Mouse (Mus musculus): ENCODE data around the gene Hoxb9.

Gene Hoxb9

GRCm38 (mm10) chr11:96313806-96314428 is 42.7 kb downstream of the Hoxb9 start:
- WGBS: 10% methylated on average over 12 of the region's 12 CpGs

GRCm38 (mm10) chr11:96314671-96315343 is 43.5 kb downstream of the Hoxb9 start:
- WGBS: 3% methylated on average over 34 of the region's 34 CpGs

GRCm38 (mm10) chr11:96315344-96315681 is 44.1 kb downstream of the Hoxb9 start:
- WGBS: 6% methylated on average over 5 of the region's 5 CpGs

DNA sequence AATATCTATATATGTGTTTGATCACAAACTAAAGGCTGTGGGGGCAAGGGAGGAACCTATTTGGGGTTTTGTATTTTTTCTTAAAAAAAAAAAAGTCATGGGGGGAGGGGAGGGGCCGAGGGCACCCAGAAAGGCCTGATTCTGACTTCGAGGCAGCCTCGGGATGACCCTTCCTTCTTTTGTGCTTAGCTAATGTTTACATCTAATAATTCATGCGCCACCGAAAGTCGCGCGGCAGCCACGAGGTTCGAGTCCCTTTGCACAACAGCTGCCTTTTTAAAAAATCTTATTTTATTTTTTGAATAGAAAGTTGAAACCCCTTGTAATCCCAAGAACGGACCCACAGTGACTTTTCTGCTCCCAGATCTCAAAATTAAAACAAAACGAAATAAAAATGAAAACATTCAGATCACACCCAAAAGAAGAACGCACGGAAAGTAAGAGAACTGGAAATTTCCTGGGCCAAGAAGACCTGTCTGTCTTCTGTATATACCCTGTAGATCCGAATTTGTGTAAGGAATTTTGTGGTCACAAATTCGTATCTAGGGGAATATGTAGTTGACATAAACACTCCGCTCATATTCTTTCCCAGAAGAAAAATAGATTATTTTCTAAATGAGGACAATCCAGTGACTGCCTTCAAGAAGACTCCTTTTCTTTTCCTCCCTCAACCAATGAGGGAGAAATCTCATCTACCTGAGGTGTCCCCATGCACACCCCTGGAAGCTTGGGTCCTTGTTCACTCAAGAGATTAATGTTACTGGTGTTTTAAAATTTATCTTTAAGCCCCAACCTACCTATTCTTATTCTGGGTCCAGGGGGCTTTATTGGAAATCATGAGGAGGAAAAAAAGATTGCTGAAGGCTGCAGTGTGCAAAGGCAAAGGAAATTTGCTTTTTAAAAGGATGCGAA is 45.7 kb downstream of the Hoxb9 start:
- 11% methylated on average over 18 of the region's 18 CpGs for WGBS

DNA sequence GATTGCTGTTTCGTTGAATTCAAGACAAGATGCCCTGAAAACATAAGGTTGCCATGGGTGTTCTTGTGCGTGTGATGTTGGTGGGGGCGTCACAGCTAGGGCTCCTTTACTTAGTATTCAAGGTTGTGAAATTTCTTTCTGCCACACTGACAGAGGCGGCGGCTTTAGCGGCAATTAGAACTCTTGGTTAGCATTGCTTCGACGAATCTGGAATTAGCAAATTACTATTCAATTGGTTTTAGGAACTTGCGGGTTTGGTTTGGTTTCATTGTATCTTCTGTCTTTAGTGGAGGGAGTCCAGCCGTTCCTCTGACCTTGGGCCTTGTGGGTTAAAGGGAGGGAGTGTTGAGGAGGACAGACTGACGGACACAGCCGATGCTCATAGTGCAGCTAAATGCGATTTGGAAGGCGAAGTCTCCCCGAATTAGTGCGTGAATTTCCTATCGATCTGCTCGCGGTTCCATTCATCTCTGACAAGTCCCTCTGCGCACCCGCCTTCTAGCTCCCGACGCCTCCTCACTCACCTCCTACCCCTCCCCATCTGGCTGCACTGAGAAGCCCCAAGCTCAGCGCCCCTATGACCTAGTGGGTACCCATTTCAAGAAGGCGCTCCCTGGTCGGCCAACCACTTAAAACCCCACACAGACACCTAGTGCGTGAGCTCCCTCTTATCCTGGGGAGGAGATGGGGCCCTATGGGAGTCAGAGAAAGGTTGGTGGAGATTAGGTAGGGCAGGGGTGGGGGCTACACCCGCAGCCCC is 46.5 kb downstream of the Hoxb9 start, which contains the start of gene Hoxb4:
Hoxb4 (plus strand) TSS at position 660 of the 760 bp plus-strand sequence.
- 5% methylated on average over 28 of the region's 28 CpGs for WGBS

GRCm38 (mm10) chr11:96318368-96319070 is 47.3 kb downstream of the Hoxb9 start:
- under 1% methylated on average over 41 of the region's 45 CpGs for WGBS

DNA sequence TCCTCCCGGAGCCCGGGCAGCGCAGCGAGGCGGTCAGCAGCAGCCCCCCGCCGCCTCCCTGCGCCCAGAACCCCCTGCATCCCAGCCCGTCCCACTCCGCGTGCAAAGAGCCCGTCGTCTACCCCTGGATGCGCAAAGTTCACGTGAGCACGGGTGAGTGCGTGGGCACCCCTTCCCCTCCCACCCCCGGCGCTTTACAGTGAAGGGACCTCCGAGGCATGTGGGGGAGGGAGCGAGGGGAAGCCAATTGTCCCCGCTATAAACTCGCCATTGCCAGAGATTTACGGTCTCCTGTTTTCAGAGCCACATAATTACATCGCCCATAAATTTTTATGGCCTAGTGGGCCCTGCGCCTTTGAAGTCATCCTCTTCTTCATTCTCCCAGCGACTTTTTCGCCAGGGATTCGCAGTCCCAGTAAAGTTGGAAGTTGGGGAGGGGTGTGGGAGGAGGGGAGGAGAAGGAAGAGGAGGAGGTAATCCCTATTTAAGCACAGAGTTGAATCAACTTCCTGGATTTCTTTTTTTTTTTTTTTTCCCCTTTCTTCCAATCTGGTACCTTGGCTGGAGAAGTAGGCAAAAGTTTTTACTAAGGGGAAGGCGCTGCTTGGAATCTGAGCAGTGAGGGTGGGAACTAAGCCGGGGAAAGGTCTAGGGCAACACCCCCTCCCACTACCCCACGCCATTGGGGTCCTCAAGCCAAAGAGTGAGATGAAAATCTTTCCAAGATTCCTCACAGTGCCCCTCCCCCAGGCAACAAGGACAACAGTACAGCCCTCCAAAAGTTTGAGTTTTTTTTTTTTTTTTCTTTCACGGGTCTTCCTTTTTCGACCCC is 48.0 kb downstream of the Hoxb9 start:
- 2% methylated on average over 34 of the region's 34 CpGs for WGBS

GRCm38 (mm10) chr11:96319910-96320309 is 48.7 kb downstream of the Hoxb9 start:
- 2% methylated on average over 29 of the region's 29 CpGs for WGBS

DNA sequence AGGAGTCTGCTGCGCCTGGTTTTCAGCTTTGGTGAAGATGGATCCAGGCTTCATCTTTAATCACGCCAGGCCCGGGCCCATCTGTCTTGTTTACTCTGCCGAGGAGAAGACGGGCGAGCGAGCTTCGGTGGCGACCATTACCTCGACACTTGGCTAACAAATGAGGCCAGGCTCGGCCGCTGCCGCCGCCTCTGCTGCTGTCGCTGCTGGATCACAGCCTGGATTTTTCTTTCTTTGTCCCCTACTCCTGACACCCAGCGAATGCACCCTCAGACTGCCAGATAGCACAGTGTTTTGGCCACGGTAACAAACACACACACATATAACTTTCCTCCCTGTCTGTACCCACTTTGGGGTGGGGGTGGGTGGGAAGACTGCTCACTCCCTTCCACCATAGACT is 49.4 kb downstream of the Hoxb9 start:
- WGBS: 6% methylated on average over 17 of the region's 17 CpGs

DNA sequence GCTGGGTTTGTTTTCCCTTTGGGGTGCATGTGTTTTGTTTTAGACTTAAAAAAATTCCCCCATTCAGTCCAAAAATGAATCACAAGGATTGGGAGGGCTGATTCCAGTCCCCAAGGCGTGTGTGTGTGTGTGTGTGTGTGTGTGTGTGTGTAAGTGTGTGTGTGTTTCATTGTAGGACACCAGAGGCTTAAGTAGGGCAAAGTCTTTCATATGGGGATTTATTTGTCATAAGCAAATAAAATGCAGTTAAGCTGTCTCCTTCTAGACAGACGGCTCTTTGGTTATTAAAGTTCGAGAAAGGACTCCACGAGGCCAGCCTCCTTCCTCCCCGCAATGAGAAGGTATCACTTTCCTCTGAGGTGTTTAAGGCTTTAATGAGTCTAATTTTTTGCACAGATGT is 50.6 kb downstream of the Hoxb9 start:
- WGBS: 13% methylated on average over 5 of the region's 5 CpGs

GRCm38 (mm10) chr11:96322738-96323137 is 51.5 kb downstream of the Hoxb9 start:
- WGBS: 10% methylated on average over 6 of the region's 6 CpGs

DNA sequence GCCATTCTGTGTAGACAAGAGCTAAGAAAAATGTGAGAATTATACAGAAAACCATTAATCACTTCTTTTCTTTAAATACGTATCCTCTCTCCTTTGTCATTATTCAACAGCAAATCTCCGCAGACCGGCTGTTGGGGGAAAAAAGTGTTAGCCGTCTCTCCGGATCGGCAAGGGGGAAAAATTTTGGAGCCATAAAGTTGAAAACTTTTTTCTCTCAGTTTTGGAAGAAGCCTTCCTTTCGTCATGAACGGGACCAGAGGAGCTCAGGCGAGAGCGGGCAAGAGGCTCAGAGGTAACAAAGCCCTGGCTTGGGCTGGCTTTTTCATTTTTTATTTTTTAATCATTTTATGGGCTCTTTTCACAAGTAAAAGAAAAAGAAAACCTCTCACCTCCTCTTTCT is 51.9 kb downstream of the Hoxb9 start, which contains the start of gene Hoxb3:
Hoxb3 (plus strand) TSS at position 173 of the 400 bp plus-strand sequence.
- 10% methylated on average over 10 of the region's 10 CpGs for WGBS

DNA sequence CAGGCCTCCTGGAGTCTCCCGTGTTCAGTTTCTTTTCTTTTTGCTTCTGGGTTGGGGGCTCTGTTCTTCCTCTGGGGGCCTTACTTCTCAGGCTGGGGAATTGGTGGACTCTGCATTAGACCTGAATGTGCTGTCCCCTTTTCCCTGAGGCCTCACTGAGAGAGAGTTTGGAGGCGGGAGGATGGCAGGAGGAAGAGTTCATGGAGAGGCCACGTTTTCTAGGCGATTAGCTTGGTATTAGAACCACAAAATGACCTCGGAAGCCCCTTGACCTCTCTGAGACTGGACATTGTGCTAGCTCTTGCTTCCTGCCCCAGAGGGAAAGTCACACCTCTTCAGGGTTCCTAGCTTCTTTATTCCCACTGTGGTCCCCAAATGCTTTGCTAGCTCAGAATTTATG is 52.9 kb downstream of the Hoxb9 start:
- whole genome bisulfite sequencing: 2% methylated on average over 5 of the region's 5 CpGs

DNA sequence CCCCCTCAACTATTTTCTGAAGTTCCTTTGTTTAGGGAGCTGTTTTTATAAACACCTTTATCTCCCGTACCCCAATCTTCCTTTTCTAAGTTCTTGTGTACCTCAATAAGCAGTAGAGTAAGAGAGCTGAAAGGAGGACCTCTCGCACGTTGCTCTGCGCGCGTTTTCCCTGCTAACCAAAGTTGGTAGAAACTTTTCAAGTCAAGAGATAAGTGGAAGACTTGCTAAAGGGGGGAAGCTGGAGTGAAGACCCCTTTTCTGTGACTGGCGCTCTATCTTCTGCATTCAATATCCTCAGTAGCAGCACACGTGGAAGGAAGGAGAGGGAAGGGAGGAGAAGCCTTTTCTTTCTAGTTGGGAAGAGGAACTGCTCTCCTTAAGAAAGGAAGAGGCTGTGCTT is 53.7 kb downstream of the Hoxb9 start:
- WGBS: 2% methylated on average over 8 of the region's 8 CpGs

GRCm38 (mm10) chr11:96325747-96326212 is 54.5 kb downstream of the Hoxb9 start:
- WGBS: 9% methylated on average over 22 of the region's 22 CpGs

Measured in cerebral cortex, adult 2 months (tissue).